Mouse (Mus musculus) CH12F3 (cell line): Measurements from ENCODE around the gene Eva1c.

Experiments
- in situ Hi-C: fragments of 300-500 bp; cut with MboI; formaldehyde crosslinking; loops from 2 replicates; pipeline ENCODE4 v1.14.3; 2020; ENCODE audit warnings: low sequenced_read_pairs

Eva1c gene

DNA sequence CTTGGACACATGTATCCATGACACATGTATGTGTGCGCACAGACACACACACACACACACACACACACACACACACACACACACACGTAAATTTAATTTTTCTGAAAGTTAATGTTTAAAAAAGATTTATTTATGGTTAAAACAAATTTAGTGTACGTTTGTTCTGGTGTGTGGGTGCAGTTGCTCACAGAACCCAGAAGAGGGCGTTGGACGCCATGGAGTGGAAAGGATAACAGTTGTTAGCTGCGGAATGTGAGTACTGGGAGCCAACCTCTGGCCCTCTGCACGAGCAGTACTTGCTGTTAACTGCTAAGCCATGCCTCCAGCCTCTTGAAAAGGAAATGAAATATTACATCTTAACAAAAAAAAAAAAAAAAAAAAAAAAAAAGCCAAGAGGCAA, at the start of gene Eva1c:
Eva1c (plus strand) TSS at position 263 of the 400 bp plus-strand sequence.
- in situ Hi-C loops = no loop called here

DNA sequence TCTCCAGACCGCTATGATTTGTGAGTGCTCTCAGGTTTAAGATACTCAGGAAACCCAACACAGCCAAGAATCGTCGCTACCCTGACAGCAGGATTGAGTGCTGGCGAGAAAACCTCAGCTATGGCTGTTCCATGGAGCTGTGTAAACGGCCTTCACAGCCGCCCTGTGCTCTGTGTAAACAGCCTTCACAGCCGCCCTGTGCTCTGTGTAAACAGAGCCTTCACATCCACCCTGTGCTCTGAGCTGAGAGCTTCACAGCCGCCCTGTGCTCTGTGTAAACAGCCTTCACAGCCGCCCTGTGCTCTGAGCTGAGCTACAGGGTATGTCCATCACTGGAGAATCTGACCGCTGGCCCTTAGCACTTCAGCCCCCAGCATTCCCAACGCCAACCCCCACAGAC, 46.7 kb upstream of the Eva1c start:
- in situ Hi-C loops = no loop called here

DNA sequence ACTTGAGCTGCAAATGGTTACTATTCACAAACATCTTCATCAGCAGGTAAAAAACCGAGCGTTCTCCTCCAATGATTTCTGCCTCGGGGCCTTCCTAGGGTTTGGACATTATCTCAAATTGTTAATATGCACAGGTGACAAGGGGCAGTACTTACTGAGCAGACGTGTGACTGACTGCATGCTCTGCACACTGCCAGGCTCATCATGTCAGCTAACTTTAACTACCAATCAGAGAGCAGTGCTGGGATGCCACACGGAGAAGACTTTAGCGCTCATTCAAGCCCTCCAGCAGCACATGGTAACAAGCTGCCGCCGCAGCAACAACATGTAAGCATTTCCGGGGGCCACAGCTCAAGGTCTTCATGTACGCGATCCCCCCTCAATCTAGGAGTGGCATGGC, 43.2 kb upstream of the Eva1c start:
- in situ Hi-C loops = no loop called here

DNA sequence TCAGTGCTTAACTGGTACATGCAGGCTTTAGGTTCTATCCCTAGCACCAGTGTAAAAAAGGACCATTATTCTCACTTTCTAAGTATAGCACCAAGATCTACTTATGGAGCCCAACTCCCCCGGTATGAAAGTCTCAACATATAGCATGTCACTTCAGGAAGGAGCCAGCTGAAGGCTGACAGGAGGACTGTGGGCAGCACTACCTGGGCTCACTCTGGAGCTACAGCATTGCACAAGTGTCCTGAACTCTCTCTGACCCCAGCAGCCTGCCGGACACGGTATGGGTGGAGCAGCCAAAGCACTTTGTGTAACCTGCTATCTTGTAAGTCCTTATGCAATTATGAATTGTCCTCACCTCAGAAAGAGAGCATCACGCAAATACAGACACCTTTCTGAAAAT, 41.3 kb upstream of the Eva1c start:
- in situ Hi-C loops = no loop called here

DNA sequence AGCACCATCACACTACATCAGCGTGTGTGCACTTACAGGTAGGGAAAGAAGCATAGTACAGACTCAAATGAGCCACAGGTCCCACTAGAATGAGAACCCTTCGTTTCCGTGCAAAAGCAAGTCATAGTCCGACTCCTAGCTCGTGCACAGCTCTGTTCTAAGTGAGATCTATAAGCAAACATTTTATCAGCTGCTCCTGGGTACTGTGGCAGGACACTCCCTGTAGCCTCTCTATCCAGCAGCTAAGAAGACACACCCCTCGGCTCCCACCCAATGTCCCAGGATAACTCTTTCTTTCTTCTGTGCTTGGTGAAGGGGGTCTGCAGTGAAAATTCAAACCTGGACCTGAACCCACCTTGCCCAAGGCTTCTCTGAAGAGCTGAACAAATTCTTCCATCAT, 37.9 kb upstream of the Eva1c start:
- in situ Hi-C loops = no loop called here

DNA sequence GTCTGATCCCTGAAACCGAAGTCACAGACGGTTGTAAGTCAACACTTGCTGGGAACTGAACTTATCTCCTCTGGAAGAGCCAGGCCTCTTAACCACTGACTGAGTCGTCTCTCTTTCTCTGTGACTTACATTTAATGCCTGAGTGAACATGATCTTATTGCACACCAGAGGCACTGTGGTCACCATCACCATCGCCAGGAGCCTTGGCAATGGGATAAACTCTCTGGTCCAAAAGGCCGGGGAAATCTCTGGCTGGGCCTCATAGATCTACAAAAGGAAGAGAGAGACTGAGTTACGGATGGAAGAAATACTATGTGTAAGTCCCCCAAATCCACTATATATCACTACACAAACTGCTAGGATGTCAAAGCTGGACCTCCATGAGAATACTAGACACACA, 35.6 kb upstream of the Eva1c start:
- in situ Hi-C loops = no loop called here

DNA sequence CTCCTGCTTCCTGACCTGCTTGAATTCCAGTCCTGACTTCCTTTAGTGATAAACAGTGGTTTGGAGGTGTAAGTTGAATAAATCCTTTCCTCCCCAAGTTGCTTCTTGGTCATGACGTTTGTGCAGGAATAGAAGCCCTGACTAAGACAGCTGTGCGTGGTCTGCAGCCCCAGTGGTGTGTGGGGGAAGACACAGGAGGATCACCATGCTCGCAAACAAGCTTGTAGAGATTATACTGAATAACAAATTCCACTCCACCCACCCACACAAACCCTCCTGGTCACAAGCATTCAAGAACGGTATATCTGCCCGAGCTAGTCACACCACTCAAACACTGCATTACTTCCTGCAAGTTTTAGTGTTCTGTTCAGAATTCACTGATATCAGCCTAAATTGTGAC, 34.5 kb upstream of the Eva1c start:
- in situ Hi-C loops = no loop called here

DNA sequence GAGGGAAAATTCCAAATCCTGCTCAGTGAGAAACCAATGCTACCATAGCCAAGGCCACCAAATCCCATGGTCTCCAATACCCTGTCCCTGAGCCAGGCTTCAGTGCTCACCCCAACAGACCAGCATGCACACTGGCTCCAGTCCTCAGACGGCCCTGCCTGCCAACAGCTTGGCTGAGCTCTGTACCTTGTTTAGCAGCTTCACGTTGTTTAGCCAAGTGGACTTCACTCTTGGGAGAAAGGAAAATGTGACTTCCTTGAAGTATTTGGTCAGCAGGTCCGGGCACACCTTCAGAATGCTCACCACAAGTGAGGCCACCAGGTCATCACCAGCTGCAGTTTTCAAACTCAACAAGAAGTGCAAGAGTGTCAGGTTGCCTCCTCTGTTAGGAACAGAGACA, 34.0 kb upstream of the Eva1c start:
- in situ Hi-C loops = no loop called here

DNA sequence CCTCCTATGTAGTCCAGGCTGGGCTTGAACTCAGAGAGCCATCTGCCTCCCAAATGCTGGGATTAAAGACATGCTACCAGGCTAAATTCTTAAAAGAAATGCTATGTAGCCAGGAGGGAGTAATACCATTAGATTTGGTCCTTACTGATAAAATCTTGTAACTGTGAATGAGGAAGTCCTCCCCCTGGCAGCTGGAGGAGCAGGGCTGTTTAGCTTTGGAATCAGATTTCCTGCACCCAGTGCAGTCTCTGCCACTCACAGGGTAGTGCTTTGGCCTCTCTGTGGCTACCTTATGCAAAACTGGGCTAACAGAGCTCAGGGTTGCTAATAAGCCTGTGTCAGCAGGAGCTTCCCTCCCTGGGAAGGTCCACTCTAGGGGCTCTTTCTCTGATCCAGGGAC, 31.8 kb upstream of the Eva1c start:
- in situ Hi-C loops = no loop called here

DNA sequence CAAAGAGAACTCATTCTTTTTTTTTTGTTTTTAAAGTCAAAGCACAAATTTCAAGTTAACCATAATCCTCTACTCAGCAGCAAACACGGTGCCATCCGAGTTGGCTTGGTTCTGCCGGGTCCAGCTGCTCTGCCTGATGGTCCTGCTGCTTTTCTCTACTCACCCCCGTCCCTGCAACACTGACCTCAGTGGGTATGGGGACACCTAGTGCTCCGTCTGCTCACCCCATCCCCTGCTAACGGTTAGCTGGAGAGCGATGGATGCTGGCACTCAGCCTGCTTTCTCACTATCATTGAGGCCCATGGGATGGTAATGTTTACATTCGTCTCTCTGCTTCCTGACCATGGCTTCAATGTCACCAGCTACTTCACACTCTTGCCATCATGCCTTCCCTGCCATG, 28.1 kb upstream of the Eva1c start:
- in situ Hi-C loops = no loop called here

DNA sequence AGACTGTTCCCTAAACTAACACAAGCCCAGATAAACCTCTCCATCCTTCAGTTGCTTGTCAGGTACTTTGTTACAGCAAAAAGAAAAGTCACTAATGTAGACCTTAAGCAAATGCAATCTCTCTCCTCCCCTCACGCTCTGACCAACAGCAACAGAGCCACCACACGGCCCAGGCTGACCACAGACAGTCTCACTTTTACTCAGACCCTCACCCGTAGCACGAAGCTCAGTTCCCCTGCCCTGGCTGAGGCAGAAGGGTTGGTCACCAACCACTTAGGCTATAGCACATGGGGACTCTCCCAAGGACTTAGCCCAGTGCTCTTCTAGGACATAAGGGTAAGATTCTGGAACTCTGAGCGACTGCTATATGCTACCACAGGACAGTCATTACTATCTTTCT, 27.7 kb upstream of the Eva1c start:
- in situ Hi-C loops = no loop called here

DNA sequence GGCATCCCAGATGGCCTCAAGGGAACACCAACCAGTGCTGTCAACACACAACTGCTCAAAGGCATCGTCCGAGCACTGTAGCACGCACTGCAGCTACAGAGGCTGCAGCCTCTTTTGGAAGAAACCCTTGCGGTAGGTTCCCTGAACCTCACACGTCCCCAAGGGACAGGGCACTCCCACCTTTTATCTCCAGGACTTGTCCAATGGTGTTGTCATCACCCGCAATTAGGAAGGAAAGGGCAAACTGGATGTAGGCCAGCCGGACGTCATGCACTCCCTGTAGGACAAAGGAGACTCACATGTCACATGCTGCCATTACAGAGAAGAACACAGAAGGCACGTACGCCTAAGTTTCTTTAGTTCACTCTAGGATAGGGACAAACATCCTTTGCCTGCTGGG, 26.7 kb upstream of the Eva1c start:
- in situ Hi-C loops = no loop called here

DNA sequence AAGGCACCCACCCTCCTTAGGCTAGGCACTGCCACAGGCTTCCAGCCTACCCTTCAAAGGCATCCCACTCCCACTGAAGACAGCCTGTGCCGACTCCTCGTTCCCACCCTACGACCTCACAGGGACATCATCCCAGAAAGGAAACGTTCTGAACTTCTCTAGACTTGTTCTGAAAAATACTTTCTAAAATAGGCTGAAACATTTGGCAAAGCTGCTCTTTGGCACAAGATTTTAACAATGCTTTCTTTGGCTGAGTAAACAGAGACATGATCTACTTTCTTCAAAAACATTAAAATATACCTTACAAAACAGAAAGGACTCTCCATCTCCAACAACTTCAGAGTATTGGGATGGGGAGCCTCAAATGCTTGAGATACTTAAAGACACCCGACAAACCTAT, 25.3 kb upstream of the Eva1c start:
- in situ Hi-C loops = no loop called here

DNA sequence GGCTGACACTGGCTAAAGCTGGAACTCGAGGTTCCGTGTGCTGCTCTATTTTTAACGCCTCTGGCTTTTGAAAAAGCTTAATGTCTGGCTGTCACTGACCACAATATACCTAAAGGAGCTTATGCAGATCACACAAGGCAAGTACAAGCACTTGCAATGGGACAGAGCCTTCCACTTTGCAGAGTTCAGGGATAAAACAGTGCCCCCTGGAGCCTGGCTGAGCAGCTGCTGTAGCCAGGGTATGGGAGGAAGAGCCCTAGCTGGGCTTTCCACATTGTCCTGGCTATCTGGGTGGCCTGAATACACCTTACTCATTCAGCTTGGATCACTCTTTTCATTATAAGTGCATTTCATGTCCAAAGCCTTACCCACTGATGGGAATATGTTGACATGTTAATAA, 24.6 kb upstream of the Eva1c start:
- in situ Hi-C loops = no loop called here

DNA sequence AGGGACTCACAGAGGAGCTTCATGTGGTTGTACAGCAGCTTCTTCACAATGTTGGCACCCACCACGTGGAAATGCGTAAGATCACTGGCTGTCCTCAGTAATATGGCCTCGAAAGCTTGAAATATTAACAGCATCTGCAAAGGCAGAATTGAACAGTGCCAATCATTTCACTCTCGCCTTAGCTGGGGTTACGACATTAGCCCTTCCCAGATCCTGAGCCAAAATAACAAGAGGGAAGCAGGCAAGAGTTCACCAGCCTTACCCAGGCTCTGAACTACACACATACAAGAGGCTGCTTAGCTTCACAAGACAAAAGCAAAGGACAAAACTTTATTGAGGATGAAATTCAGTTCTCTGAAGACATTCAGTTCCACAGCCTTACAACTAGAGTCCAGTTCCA, 22.1 kb upstream of the Eva1c start:
- in situ Hi-C loops = no loop called here

DNA sequence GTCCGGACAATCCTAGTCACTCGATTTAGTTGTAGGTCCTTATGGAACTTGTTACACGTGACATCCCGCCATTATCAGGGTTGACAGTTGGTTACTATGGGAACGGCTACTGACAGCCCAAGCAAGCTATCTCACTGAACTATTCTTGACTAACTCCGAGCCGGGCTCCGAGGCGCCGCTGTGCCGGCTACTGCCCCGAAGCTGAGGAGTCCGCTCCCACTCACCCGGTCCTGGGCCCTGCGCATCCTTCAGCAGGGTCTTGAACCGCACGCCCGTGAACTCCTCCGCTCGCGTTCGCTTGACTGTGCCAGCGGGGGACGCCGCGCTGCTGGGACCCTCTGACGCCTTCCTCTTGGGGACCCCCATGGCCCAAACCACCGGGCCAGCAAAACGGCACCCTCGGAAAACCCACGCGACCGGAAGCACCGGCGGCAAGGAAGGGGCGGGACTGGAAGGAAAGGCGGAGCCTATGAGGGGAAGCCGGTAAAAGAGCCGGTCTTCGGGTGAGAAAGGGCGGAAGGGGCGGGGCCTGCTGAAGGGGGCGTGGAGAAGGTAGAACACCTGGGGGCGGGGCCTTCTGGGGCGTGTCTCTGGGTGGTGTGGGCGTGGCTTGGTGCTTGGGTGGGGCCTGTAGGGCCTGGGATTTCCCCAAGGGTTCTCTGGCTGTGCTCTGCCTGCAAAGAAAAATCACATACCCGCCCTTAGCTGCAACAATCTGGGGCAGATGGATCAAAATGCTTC, 16.4 kb upstream of the Eva1c start, which contains the start of gene Urb1:
Urb1 (minus strand) TSS at position 439 of the 741 bp plus-strand sequence.
- in situ Hi-C loops = no loop called here

DNA sequence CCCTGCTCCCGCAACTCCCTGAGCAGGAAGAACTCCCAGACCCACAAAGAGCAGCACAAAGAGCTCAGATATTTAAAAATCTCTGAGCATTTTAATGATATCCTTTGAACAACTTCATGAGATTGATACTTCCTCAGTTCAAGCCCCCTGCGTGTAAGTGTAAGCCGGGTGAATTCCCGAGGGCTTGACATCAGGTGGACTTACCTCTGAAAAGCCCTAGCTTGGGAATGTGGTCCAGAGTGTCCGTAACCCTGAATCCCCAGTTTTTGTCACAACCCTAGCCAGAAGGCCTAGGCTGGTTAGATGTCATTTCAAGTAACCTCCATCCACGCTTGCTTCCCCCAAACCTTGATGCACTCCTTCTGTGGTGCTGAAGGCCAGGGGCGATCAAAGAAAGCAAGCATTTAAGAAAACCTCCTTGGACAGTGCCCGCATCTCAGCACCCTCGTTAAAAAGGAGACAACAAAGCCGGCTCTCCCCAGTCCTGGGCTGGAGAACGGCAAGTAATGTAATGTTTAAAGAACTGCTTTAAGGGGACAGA, 15.7 kb upstream of the Eva1c start:
- in situ Hi-C loops = no loop called here

DNA sequence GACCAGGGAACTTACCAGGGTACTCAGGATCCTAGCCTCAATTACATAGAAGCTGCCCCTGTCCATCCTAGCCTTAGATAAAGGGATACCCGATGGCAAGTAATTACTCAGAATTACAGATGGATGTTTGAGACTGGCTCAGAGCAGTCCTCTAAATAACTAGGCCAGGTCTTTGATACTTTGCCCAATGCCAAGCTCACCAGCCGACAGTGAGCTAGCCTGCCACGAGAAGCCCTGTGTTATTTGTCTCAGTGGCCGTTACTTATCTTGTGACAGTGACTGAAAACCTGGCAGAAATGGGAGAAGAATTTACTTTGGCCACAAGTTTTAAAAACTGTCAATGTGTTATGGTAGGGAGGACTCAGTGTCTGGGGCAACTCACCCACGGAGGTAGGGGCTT, 14.4 kb upstream of the Eva1c start:
- in situ Hi-C loops = no loop called here

DNA sequence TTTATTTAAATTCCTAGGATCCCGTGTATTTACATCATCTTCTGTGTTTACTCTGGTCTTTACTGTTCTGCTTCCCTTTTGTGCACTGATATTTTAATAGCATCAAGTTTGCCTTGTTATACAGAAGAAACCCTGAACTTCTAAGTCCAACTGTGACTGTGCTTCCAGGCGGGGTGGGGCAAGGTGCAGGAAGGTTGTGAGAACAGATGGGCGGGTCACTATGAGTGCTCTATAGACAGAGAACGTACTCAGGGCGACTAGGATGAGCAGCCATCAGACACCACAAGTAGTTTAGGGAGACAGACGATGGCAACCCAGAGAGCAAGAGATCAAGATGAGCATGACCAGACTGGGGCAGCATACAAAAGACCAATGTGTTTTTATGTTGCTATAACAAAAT, 6.2 kb upstream of the Eva1c start:
- in situ Hi-C loops = no loop called here

DNA sequence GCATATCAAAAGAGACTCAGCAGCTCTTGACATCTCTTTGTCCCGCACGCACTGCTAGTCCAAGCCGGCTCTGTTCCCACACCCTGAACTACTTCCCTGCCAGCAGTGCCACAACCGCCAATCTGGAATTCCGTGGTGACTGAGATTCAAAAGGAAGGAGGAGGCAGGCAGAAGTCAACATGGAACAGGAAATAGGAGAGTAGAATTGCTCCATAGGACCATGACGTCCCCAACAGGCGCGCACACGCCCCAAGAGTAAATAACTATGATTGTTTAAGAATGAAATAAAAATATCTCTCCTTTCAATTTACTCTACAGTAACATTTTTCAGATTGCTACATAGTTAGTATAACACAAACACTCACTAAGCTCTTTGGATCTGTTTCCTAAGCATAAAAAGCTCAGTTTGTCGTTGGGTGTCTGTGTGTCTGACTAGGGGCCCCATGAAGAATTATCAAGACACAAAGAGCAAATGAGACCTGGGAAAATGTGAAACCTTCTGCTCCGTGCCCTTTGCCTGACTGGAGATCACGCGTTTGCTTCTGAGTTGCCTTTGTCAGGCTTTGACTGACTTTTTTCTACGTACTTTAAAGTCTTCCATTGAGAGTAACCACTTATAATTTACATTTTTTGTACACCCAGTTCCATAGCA, 5.3 kb upstream of the Eva1c start:
- in situ Hi-C loops = no loop called here

DNA sequence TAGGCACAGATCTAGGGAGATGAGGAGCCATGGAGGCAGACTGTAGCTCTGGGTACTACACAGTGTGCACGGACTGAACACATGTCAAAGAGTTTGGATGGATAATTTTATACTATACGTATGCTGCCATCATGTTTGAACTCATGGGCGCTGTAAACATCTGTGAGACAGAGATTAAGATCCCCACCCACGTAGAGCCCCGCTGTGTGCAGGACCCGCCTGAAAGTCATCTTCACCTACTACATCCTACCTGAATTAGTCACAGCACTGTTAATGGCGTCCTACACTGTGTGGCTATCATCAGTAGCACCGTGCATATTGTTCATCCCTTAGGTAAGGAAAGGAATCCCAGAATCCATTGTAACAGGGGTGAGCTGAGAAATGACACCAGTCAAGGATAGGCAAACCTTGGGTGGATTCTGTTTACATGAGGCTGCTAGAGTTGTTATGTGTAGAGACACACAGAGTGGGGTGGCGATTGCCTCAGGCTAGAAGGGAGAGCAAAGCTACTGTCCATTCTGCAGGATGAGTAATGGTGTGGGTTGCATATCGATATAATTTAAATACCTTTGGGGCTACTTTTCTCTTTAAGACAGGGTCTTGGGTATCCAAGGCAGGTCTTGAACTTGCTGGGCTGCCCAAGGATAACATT, 4.1 kb upstream of the Eva1c start:
- in situ Hi-C loops = no loop called here

DNA sequence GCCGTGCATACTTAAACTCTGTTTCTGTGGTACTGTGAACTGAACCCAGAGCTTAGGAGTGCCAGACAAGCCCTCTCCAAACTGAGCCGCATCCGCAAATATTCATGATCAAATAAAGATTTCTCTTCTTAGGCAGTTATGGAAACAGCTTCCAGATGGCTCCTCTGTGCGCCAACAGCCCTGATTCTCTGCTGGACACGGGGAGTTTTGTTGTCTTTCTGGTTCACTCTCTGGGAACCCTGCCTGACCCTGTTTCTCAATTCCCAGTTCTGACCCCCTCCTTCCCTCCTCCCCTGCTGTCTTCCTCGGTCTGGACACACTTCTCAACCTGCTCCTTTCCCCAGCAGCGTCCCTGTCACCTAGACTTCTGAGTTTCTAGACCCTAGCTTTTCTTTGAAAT, 3.5 kb upstream of the Eva1c start:
- in situ Hi-C loops = no loop called here
